Mouse (Mus musculus): ENCODE measurements at regions not wholly inside any gene's neighbourhood (a gene's known extent, or its start where the extent isn't known, plus 50 kb on each side); places are given as distances from the start of the nearest gene placed in this dataset.

GRCm38 (mm10) chr3:9354756-9355155, 255.1 kb downstream of the Zfp704 start:
- TF ChIP-seq MAX (IDR thresholded peaks at IDR 0.05; ENCODE audit: low read depth) (no peak), POLR2A (IDR thresholded peaks at IDR 0.05; ENCODE audit: insufficient read length, low read depth) (no peak), TCF12 (IDR thresholded peaks at IDR 0.05; ENCODE audit: insufficient read depth, poor library complexity, severe bottlenecking) (no peak), USF1 (IDR thresholded peaks at IDR 0.05; ENCODE audit: low read depth) (no peak), E2F4 (IDR thresholded peaks at IDR 0.05; ENCODE audit: insufficient read depth) (no peak), MYOD1 (IDR thresholded peaks at IDR 0.05; ENCODE audit: control insufficient read depth in 1 of 3, insufficient read length in 2 of 3, low read depth in 2 of 3) (no peak), MYOG (IDR thresholded peaks at IDR 0.05; ENCODE audit: control insufficient read depth in 1 of 3, insufficient read depth in 1 of 3, insufficient read length in 2 of 3, low read depth in 2 of 3) (no peak), SRF (IDR thresholded peaks at IDR 0.05; ENCODE audit: control insufficient read depth, insufficient read length, low read depth) (no peak), REST (IDR thresholded peaks at IDR 0.05; ENCODE audit: insufficient read depth, insufficient read length) (no peak), CEBPB (IDR thresholded peaks at IDR 0.05; ENCODE audit: insufficient read depth, poor library complexity, severe bottlenecking) (no peak), POLR2AphosphoS2 (IDR thresholded peaks at IDR 0.05; ENCODE audit: insufficient read length, low read depth) (no peak), TCF3 (IDR thresholded peaks at IDR 0.05; ENCODE audit: insufficient read length, low read depth) (no peak)

Data from myocyte (in vitro differentiated cells).